Mouse (Mus musculus) T-helper 17 cell (primary cell): ENCODE measurements around the gene Adipor1.
"Not testable (repeated sequence)": the region's sequence is repeated elsewhere in the genome, so short reads cannot be mapped to it uniquely, and the experiment has no call there.

ENCODE experiments used
- in situ Hi-C, 2 experiments: fragments of 300-600 bp; cut with MboI, MseI; formaldehyde crosslinking; loops; 1 replicate in 1 of 2; 2 replicates in 1 of 2; pipeline ENCODE4 v1.15.1; 2025; ENCODE audit warnings: high pct_unique_total_duplicates in 2 of 2

The Adipor1 gene

DNA sequence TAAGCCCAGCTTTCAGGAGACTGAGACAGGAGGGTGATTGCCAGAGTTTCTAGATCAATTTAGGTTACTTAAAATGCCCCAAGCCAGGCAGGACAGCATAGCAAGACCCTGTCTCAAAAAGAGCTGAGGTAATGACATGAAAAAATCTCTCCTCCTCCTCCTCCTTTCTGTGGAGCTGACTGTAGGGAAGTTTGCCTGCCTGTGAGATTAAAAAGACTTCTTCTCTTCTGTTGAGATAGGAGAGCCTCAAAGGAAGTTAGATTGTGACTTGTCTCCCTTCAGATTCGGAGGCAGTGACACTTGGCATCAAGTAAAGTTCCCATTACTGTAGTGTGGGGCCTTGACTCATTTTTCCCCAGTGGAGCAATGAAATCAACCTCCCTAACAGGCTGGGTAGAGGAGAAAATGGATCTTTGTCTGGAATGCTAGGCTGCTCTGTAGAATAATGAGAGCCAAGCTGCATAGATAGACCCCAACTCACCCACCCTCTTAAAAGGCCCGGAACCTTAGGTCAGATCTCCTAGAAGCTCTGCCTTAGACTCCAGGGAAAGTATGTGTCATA is 3.3 kb downstream of the Adipor1 start:
- in situ Hi-C loops = loop anchor here in 1 of 2 experiments (10.0 to 25.0 kb wide), 2 partner anchors 1284 to 1744 kb away; partner anchors contain the start of gene Ppp1r15b

DNA sequence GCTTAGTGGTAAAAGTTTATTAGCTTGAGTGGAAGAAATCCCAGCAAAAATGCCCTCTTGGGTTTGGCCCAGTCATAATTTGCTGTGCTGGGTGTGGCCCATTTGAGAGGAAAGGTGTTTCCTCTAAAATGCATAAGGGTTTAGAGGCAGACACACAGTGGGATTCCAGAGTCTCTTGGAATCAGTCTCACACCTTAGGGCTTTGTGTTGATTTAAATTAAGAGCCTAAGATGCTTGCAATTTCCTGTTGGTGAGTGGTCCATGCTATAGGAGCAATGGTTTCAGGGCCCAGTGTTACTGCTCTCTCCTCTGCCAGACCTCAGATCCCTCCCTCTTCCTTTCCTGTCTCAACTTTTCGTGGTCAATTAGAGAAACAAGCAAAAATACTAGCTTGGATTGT is 4.0 kb downstream of the Adipor1 start:
- in situ Hi-C loops = loop anchor here in 1 of 2 experiments (10.0 to 25.0 kb wide), 2 partner anchors 1284 to 1743 kb away; partner anchors contain the start of gene Ppp1r15b

DNA sequence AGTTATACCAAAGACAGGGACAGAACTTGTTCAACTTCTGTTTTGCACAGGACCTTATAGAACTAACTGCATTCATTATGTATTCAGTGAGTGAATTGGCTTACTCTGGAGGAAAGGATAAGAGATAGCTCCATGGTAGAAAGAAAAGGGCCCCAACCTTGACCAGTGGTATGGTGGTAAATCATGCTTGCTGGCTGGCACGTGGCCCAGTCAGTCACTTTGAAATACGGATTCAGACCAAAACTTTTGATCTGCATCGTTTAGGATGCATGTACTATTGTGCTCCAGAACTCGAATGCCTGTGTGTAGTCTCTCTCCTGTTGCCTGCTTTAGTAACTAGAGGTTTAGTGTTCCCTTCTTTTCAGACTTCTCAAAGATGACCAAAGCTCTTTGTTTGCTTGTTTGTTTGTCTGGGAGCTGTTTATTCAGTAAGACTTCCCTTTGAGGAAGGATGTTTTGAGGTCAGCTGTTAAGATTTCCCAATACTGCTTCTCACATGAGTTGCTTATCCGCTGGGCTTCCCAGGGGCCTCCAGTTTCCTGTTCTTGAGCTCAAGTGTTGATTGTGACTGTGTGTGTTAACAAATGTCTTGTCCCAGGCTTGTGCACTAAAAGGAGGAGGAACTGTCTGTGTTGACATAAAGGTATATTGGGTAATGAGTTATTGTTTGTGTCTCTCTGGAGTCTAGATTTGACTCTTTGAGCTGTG is 4.7 kb downstream of the Adipor1 start:
- in situ Hi-C loops = loop anchor here in 1 of 2 experiments (10.0 to 25.0 kb wide), 2 partner anchors 1285 to 1742 kb away; partner anchors contain the start of gene Ppp1r15b

DNA sequence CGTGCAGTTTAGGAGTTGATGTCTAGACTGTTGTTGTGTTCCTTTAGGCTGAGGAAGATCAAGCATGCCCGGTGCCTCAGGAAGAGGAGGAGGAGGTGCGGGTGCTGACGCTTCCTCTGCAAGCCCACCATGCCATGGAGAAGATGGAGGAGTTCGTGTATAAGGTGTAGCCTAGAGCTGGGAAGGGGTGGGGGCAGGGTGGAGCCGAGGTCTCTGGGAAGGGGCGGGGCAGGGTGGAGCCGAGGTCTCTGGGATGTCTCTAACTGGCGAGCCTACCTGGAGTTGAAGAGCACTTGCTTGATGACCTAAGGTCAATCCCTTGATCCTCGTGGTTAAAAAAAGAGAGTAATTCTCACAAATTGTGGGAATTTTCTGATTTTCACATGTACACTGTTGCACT is 8.7 kb downstream of the Adipor1 start:
- in situ Hi-C loops = loop anchor here in 1 of 2 experiments (25.0 kb wide), 1 partner anchor 1738 kb away; no protein-coding TSS in a partner anchor

DNA sequence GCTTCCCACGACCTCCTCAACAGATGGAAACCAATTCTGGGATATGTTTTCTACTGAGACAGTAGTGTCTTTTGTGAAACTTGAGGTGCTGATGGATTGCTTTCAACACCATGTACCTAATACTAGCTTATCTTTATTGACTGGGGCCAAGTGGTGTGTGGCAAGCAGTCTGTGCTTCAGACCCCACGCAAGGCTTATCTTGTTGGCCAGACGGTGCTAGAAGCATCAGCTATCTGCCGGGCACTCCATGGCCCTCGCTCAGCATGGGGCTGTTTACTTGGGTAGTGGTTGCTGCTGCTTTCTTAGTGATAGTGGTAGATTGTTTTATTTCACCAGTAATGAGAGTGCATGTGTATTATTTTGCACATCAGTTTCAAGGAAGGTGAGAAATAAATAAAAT is 11.1 kb downstream of the Adipor1 start:
- in situ Hi-C loops = loop anchor here in 1 of 2 experiments (5.0 kb wide), 1 partner anchor 49 kb away; no protein-coding TSS in a partner anchor

DNA sequence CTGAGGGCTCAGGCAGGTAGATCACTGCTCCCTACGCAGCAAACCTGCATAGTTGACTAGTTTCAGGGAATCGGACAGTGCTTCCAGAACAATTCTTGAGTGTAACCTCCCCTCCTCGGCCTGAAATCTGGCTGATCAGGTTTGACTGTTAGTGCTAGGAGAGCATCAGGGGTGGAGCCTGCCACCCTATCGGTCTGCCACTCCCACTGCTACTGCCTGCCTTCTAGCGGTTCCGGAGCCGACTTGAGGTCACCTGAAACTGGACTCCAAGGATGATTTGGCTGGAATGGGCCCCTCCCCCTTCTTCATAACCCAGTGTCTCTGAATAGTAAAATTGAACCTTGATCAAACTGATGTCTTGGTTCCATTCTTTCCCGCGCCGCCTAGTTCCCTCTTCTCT is 17.8 kb downstream of the Adipor1 start:
- in situ Hi-C loops = no loop called here

DNA sequence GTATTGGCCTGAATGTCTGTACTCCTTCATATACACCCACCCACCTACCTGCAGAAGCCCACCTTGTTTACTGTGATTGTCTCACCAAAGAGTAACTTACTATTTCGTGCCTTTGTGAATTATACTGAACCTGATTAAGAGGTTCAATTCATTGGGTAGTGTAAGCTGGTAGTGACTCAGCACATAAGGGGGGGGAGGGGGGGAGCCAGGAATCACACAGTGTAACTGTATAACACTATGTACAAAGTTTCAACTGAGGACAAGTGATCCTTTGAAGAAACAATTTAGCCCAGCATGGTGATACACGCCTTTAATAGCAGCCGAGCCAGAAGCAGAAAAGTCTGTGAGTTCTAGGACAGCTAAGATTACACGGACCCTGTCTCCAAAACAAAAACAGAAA is 18.3 kb downstream of the Adipor1 start:
- in situ Hi-C loops = no loop called here

DNA sequence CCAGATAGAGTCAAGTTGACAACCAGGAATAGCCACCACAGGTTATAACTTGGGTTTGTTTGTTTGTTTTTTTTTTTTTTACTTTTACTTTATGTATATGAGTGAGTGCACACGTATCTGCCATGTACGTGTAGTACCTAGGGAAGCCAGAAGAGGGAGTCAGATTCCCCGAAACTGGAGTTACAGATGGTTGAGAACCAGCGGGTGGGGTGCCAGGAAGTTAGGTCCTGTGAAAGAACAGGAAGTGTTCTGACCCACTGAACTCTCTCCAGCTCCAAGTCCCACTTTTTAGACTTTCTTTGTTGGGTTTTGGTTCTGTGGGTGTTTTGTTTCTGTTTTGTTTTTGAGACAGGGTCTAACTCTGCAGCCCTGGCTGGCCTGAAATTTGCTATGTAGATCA is 20.2 kb downstream of the Adipor1 start:
- in situ Hi-C loops = no loop called here

DNA sequence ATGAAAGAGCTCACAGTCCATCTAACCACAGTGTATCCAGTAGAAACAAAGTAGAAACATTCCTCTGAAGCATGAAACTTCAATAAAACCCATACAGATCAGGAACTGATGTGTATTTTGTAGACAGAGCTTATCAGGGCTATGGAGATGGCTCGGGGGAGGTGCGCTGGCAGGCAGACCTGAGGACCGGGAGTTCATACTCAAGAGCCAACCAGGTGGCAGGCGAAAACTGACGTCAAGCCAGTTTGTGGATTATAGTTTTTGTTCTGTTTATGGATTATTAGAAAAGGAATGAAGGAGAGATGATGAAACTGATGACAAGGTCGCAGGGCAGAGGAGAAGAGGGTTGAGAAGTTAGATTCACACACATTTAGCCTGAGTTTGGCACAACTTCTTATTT is 25.3 kb downstream of the Adipor1 start:
- in situ Hi-C loops = no loop called here

DNA sequence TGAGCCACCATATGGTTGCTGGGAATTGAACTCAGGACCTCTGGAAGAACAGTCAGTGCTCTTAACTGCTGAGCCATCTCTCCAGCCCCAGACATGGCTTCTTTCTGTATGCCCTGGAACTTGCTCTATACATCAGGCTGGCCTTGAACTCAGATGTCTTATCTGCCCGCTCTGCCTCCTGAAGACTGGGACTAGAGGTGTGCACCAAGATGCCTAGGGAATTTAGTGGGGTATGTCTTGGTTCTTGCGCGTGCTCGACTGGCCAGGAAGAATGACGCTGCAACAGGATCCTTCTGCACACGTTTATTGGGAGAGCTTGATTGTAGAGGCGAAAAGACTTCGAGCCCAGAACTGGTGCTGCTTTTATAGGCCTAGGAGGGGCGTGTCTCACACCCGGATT is 26.6 kb downstream of the Adipor1 start:
- in situ Hi-C loops = not testable (repeated sequence)

DNA sequence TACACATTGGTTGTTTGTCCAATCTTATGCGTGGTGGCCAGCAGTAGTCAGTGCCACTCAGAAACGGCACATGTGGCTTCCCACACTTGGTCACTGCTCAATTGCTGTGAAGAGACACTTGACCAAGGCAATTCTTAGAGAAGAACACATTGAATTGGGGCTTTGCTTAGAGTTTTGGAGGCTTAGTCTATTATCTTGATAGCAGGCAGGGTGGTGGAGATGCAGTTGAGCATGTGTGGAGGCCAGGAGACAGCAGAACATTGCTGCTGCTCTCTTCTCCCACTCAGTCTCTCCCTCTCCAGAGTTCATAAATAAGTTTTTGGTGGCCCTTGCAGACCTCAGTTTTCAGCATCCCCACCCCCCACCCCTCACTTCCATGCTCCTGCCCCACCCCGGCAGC is 27.2 kb downstream of the Adipor1 start:
- in situ Hi-C loops = no loop called here

DNA sequence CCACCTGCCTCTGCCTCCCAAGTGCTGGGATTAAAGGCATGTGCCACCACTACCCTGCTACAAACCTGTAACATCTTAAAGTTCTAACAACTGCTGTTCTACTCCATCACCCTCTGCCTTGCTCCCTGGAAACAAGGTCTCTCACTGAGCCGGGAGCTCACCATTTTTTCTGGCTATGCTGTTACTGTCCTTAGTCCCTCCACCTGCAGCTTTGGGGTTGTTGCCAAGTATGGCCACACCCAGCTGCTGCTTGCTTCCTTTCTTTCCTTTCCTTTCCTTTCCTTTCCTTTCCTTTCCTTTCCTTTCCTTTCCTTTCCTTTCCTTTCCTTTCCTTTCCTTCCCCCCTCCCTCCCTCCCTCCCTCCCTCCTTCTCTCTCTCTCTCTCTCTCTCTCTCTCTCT is 28.1 kb downstream of the Adipor1 start:
- in situ Hi-C loops = not testable (repeated sequence)

DNA sequence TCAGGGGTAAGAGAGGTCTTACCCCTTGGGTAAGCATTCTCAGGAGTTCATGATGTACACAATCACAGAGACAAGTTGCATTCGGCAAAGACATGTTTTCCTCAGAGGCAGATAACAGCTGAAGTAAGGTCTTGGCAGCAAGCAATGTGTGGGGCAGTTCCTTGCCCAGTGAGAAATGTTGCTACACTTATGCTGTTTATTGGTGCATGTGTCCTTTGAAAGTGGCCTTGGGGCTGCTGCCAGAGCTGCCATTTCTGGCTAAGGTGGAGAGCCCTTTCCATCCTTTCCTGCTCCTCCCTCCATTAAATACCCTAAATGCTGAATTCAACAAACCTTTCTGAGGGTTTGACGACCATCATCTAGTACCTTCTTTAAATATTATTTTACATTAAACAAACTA is 30.2 kb downstream of the Adipor1 start:
- in situ Hi-C loops = no loop called here

DNA sequence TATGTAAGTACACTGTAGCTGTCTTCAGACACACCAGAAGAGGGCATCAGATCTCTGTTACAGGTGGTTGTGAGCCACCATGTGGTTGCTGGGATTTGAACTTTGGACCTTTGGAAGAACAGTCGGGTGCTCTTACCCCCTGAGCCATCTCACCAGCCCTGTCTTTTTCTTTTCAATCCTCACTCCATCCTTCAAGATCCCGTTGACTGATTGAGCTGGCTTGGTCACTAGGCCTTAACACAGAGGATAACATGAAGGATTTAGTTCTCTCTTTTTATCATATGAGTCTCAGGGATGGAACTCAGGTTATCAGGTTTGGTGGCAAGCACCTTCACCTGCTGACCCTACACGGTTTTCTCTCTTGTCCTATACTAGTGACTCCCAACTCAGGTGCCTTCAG is 33.4 kb downstream of the Adipor1 start:
- in situ Hi-C loops = not testable (repeated sequence)

DNA sequence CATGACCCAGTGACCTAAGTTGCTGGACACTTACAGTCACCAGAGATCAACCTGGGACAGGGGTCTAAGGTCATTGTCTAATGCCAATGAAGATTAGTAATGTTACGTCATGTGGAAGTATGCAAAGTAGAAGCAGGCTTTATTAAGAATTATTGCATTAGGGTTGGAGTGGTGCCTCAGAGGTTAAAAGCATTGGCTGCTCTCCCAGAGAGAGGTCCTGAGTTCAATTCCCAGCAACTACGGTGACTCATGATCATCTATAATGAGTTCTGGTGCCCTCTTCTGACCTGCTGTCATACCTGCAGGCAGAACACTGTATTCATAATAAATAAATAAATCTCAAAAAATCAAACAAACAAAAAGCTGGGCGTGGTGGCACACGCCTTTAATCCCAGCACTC is 35.0 kb downstream of the Adipor1 start:
- in situ Hi-C loops = loop anchor here in 1 of 2 experiments (5.0 kb wide), 1 partner anchor 83 kb away; no protein-coding TSS in a partner anchor

DNA sequence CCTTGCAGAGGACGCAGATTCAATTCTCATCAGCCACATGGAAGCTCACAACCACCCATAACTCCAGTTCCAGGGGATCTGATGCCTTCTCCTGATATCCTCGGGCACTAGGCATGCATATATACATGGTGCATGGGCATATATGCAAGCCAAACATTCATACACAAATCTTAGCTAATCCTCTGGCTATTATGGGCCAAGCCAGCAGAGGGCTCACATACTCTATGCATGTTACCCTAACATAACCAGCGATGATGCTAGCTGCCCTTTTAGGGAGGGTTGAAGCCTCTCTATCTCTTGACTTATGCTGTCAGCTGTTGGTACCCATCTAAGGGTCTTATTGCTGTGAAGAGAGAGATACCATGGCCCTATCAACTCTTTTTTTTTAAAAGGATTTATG is 35.8 kb downstream of the Adipor1 start:
- in situ Hi-C loops = loop anchor here in 1 of 2 experiments (5.0 kb wide), 1 partner anchor 84 kb away; no protein-coding TSS in a partner anchor

DNA sequence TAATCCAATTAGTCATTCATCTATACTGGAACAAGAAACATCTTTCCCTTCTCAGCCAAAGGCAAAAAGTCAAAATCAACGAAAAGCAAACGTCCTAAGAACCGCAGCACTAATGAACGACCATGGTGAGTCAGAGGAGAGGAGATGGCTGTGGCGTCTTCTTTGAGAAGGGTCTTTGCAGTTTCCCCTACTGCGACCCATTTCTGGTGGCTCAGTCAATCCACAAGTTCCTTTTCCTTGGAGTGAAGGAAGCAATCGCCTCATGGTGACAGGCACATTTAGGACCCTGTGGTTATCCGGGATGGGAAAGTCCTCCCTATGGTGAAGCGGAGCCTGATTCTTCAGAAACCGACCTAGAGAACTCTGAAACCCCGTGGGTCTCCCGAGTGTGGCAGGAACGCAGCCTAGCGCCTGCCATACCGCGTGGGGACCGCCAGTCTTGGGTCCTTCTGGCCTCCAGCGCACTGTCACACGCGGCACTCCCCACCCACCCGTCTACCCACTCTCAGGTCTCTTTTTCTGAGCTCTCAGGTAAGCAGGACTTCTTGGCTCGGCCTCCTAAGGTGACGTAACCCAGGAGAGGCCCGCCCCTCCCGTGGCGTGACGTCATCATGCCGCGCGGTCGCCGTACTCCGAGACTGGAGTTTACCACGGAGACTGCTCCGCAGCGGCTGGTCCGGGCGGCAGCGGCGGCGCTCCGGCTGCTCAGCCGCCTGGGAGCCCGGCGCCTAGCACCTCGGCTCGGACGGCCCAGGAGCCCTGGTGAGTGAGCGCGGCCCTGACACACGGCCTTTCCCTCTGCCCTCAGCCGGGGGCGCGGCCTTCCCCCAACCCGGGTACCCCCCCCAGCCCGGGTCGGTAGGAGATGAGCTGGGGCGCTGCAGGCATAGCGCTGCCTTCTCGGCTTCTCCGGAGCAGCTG is 40.0 kb downstream of the Adipor1 start, which contains the start of gene Klhl12:
Gene Klhl12 (plus strand): TSS at position 628 of the 921 bp plus-strand sequence.
- in situ Hi-C loops = loop anchor here in 1 of 2 experiments (5.0 kb wide), 1 partner anchor 88 kb away; no protein-coding TSS in a partner anchor

DNA sequence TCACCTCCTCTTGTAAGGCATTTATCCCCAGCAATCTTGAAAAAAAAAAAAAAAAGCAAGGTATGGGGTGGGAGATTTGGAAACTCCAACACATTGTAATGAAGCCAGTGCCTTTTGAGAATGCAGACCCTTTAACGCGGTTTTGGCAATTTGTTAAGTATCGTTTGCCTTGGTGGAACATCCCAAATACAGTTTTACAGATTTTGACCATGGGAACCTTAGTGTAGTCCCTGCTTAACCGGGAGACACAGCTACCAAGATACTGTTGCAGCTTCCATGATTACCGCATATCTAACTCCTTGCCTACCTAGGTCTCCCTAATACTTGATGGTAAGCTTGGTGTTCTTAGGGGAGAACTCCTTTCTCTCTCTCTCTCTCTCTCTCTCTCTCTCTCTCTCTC is 40.9 kb downstream of the Adipor1 start:
- in situ Hi-C loops = no loop called here

DNA sequence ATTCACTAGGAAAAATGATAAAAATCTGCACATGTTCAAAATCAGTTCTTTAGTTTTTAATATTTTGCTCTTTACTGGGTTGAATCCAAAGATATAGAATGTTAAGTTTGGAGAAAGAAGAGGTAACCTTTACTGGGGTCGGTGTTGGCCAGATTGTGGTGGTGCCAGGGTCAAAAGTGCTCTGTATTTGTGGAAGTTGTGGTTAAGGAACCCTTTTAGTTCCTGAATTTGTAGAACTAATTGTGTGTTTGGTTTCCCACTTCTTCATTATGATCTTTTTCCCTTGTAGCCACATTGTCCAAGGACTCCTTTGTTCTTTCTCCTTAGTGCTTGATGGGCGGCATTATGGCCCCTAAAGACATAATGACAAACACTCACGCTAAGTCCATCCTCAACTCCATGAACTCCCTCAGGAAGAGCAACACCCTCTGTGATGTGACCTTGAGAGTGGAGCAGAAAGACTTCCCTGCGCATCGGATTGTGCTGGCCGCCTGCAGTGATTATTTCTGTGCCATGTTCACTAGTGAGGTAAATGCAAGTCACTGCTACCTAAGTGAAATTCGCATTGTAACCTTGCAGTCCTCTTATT is 43.1 kb downstream of the Adipor1 start:
- in situ Hi-C loops = no loop called here

DNA sequence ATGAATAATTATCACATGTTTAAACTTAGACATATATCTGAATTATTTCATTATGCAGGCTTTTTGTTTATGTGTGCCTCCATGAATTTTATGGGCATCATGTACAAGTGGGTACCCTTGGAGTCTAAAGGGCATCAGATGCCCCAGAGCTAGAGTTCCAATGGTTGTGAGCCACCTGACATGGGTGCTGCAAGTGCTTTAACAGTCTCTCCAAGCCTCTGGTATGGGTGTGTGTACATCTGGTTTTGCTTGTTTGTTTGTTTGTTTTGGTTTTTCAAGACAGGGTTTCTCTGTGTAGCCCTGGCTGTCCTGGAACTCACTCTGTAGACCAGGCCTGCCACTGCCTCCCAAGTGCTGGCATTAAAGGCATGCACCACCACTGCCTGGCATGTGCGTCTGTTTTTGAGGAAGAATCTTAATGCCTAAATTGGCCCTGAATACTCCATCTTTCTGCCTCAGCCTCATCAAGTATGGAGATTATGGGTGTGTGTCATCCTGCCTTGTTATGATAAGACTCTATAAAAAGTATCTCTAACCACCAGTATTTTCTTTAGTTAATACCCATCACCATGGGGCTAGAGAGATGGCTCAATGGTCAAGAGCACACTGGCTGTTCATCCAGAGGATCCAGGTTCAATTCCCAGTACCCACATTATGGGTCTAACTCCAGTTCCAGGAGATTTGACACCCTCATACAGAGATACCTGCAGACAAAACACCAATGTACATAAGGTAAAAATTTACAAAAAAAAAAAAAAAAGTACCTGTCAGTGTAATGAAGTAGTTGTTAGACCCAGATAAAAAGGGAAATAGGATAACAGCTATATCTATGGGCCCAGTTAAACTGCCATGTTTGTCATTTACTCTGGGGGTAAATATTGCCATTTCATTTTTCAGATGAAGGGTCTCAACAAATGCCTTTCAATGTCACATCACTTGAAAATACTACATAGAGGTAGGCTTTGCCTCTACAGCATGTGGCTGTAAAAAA is 45.4 kb downstream of the Adipor1 start:
- in situ Hi-C loops = no loop called here
